Mouse (Mus musculus) cerebellum, adult 2 months (tissue): Measurements from ENCODE around the gene Hacd2.

Experiments
- CTCF ChIP-seq: fragments of 200-500 bp; IDR thresholded peaks from 2 replicates; pipeline ENCODE4 v1.5.1; 2011; ENCODE audit warnings: low read depth, mild to moderate bottlenecking, control low read depth, low read length, moderate library complexity, borderline replicate concordance; ENCODE audit not compliant: insufficient read depth
- POLR2A ChIP-seq: fragments of 200-500 bp; IDR thresholded peaks from 2 replicates; pipeline ENCODE4 v1.6.1; 2011; ENCODE audit warnings: low read length, control low read depth, borderline replicate concordance; ENCODE audit not compliant: insufficient read depth

DNA sequence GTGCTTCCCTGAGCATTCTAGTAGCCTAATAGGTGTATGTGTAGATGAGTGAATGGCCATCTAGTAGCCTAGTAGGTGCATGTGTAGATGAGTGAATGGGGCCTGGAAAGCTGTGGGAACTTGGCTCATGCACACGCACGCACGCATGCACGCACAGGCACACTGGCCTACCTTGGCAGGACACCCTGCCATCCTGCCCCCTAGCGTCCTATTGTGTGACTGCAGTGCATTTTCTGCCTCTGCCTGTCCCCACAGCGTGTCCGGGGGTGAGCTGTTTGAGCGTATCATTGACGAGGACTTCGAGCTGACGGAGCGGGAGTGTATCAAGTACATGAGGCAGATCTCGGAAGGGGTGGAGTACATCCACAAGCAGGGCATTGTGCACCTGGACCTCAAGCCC lies 45.6 kb upstream of the Hacd2 start:
- peak; percentile 36; the same call in 1 of the 2 replicates for TF ChIP-seq CTCF
- TF ChIP-seq POLR2A: no peak
